ENCODE assay signal across 14 mouse cellular contexts in genomic region chr5:53384026-53384425, GRCm38 (mm10).
"Had no signal": no experiment of that assay in that cellular context is flagged by ENCODE, and none has a peak within 500 bp of the region (broad histone marks: within the 10 kb centered on the region; RNA-seq: fewer than 3 reads in every experiment).

No protein-coding gene starts in this region.

- H3K27ac ChIP-seq: midbrain, embryonic 13.5 days; midbrain, embryonic 15.5 days; neural tube, embryonic 12.5 days; stomach, embryonic 15.5 days; stomach, postnatal 0 days had no signal

- H3K4me1 ChIP-seq: midbrain, embryonic 13.5 days; midbrain, embryonic 15.5 days had no signal

- ATAC-seq: midbrain, embryonic 13.5 days; midbrain, embryonic 15.5 days had no signal

- H3K4me3 ChIP-seq: megakaryocyte, embryonic 14.5 days; midbrain, embryonic 13.5 days; midbrain, embryonic 15.5 days; neural tube, embryonic 12.5 days; stomach, embryonic 15.5 days had no signal

- H3K36me3 ChIP-seq: midbrain, embryonic 13.5 days; midbrain, embryonic 15.5 days; neural tube, embryonic 12.5 days; stomach, embryonic 15.5 days had no signal

- DNase-seq: lung, adult 18-20 months; lung, embryonic 14.5 days; lung, postnatal 10 days; lung, postnatal 4 days; right cerebral cortex, postnatal 14 days; thymus, adult 2 months; thymus, postnatal 25 days; thymus, postnatal 4 days had no signal
